Mouse (Mus musculus) intestine, embryonic 16.5 days (tissue): ENCODE measurements around the gene Fhit. TPM values are rescaled to one million over a fixed set of nuclear protein-coding genes. Genes with fewer than 3 reads are reported as not detected.

ENCODE experiments used
- ATAC-seq: fragments of 200-750 bp; cut with Nextera tagmentation; 2 replicates; pipeline ENCODE4 v1.8.0; 2017; ENCODE audit warnings: moderate TSS enrichment, moderate library complexity
- H3K27ac ChIP-seq: fragments of 300-500 bp; sonication (generic); 2 replicates; pipeline ENCODE4 v1.5.1; 2014; ENCODE audit warnings: mild to moderate bottlenecking, low read length
- H3K27me3 ChIP-seq: fragments of 300-500 bp; sonication (generic); replicated peaks from 2 replicates; pipeline ENCODE4 v1.6.1; 2014; ENCODE audit warnings: low read length, control low read depth, mixed read lengths; ENCODE audit not compliant: control insufficient read depth, insufficient read depth
- H3K36me3 ChIP-seq: fragments of 300-500 bp; sonication (generic); 2 replicates; pipeline ENCODE4 v1.6.1; 2014; ENCODE audit warnings: low read length, control low read depth; ENCODE audit not compliant: control insufficient read depth, insufficient read depth
- H3K4me1 ChIP-seq: fragments of 300-500 bp; sonication (generic); 2 replicates; pipeline ENCODE4 v1.6.1; 2014; ENCODE audit warnings: low read length, control low read depth, mixed read lengths; ENCODE audit not compliant: control insufficient read depth, insufficient read depth
- H3K4me2 ChIP-seq: fragments of 300-500 bp; sonication (generic); 2 replicates; pipeline ENCODE4 v1.6.1; 2014; ENCODE audit warnings: low read depth, low read length, control low read depth
- H3K4me3 ChIP-seq: fragments of 300-500 bp; sonication (generic); 2 replicates; pipeline ENCODE4 v1.5.1; 2014; ENCODE audit warnings: mild to moderate bottlenecking, low read length
- H3K9ac ChIP-seq: fragments of 300-500 bp; sonication (generic); 2 replicates; pipeline ENCODE4 v1.6.1; 2014; ENCODE audit warnings: low read depth, low read length
- H3K9me3 ChIP-seq: fragments of 300-500 bp; sonication (generic); 2 replicates; pipeline ENCODE4 v1.6.1; 2016; ENCODE audit warnings: low read length, control low read depth; ENCODE audit not compliant: control insufficient read depth
- WGBS: fragments of 180-500 bp; shearing (Covaris S2); extraction: QIAGEN DNeasy Blood & Tissue Kit; methylation state at CpG from one replicate; pipeline ENCODE4 v1.1.7; 2014; 5-methylcytosine and 5-hydroxymethylcytosine counted together
- polyA plus RNA-seq: library from polyadenylated mRNA; unstranded; fragments of >200 nt; fragmentation: Nextera tagmentation; extraction: Ambion mirVana; gene quantifications from 2 replicates; pipeline ENCODE4 v1.2.1, GENCODE M21; 2015

The Fhit gene
- polyA plus RNA-seq, 1 experiment from 2014 or later = 14.7 TPM

DNA sequence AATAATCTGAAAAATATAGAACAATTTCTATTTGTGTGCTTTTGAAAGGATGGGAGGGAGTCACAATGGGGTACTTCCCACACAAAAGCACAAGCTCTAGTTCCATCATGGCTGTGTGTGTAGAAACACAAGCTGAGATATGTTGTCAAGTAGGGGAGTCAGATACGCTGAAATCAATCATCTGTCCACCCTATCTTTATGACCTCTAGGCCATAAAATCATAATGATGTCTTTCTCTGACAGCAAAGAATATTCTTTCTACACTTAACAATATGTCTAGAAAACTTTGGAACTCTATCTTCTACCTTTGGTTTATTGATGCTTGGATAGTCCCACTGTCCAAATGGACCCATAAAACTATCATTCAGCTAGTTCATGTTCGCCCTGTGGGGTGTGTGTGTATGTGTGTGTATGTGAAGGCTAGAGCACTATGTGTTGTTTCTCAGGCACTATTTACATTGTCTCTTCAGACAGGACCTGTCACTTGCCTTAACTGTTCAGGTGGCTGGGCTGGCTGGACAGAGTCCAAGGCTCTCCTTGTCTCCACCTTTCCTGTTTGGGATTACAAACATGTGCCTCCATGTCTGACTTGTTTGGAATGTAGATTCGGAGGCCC is 592.8 kb downstream of the Fhit start:
- Histone ChIP-seq H3K9ac (no peak overlapping the region), H3K4me3 (no peak overlapping the region), H3K36me3 (no peaks in the 10 kb centered on the region), H3K9me3 (no peaks in the 10 kb centered on the region), H3K4me2 (no peak overlapping the region), H3K4me1 (no peaks in the 10 kb centered on the region), H3K27ac (peak overlapping the region; percentile 64), H3K27me3 (no peaks in the 10 kb centered on the region)
- WGBS = 58% methylated on average over 3 of the region's 3 CpGs
- peak; percentile 90 for ATAC-seq

- no peaks in the 10 kb centered on the region for H3K9me3 ChIP-seq
- H3K27me3 ChIP-seq = no peaks in the 10 kb centered on the region
- peak; percentile 72 for ATAC-seq
- H3K4me3 ChIP-seq = no peak overlapping the region
- H3K9ac ChIP-seq = no peak overlapping the region
- 64% methylated on average over 2 of the region's 2 CpGs for WGBS
- H3K27ac ChIP-seq = no peak overlapping the region
- H3K36me3 ChIP-seq = no peaks in the 10 kb centered on the region
- no peaks in the 10 kb centered on the region for H3K4me1 ChIP-seq
- H3K4me2 ChIP-seq = no peak overlapping the region
These were observed 594.1 kb downstream of the Fhit start for GRCm38 (mm10) chr14:10567771-10568170.

GRCm38 (mm10) chr14:10554755-10555154 is 607.1 kb downstream of the Fhit start:
- Histone ChIP-seq H3K36me3 (no peaks in the 10 kb centered on the region), H3K9me3 (no peaks in the 10 kb centered on the region), H3K27me3 (no peaks in the 10 kb centered on the region), H3K4me1 (no peaks in the 10 kb centered on the region), H3K4me2 (no peak overlapping the region), H3K4me3 (no peak overlapping the region), H3K9ac (no peak overlapping the region), H3K27ac (no peak overlapping the region)
- no peak for ATAC-seq
- 45% methylated on average over 6 of the region's 6 CpGs for WGBS

DNA sequence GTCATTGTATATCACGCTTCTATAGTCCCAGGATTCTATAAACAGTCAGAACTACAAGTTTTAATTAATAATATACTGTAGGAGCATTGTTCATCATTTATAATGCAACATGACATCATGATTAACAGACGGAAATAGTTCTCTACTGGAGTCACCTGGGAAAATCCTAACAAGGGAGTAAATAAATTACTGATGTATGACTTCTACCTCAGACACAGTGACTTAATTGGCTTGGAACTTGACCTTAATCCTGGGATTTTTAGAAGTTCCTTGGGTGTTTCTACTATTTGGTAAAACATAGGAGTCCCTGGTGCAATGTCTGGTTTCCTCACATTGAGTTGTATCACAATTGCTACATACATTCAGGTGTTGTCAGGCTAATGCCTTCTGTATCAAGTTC is 613.2 kb downstream of the Fhit start:
- Histone ChIP-seq H3K36me3 (no peaks in the 10 kb centered on the region), H3K4me3 (no peak overlapping the region), H3K9ac (no peak overlapping the region), H3K27me3 (no peaks in the 10 kb centered on the region), H3K9me3 (no peaks in the 10 kb centered on the region), H3K27ac (no peak overlapping the region), H3K4me1 (no peaks in the 10 kb centered on the region), H3K4me2 (no peak overlapping the region)
- no peak for ATAC-seq
- 81% methylated on average over 2 of the region's 2 CpGs for WGBS

GRCm38 (mm10) chr14:10545916-10546315 is 615.9 kb downstream of the Fhit start:
- no peak for ATAC-seq
- WGBS = 58% methylated on average over 3 of the region's 3 CpGs
- H3K4me1 ChIP-seq = no peaks in the 10 kb centered on the region
- H3K27me3 ChIP-seq = no peaks in the 10 kb centered on the region
- no peaks in the 10 kb centered on the region for H3K36me3 ChIP-seq
- no peak overlapping the region for H3K4me3 ChIP-seq
- H3K27ac ChIP-seq = no peak overlapping the region
- H3K9me3 ChIP-seq = no peaks in the 10 kb centered on the region
- no peak overlapping the region for H3K4me2 ChIP-seq
- H3K9ac ChIP-seq = no peak overlapping the region

DNA sequence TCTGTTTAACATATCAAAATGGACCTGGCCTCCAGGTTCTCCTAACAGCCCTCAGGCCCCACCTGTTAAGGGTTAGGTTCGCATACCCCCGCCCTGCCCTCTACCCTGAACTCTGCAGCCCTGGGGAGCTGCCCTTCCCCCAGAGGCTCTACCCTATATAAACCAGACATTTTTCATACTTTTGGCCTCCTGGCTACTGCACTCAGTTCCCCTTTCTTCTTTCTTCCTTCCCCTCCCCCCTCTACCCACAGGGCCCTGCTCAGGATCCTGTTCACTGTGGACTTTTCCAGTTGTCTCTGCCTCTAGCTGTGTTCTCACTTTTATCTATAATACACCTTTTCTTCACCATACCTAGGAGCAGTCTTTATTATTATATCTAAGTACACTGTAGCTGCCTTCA is 627.0 kb downstream of the Fhit start:
- H3K27me3 ChIP-seq = no peaks in the 10 kb centered on the region
- H3K4me3 ChIP-seq = no peak overlapping the region
- no peak overlapping the region for H3K9ac ChIP-seq
- no peak overlapping the region; the same call in 1 of the 2 replicates for H3K4me2 ChIP-seq
- H3K36me3 ChIP-seq = no peaks in the 10 kb centered on the region
- no peaks in the 10 kb centered on the region for H3K9me3 ChIP-seq
- ATAC-seq = no peak
- WGBS = 62% methylated on average over 2 of the region's 2 CpGs
- H3K4me1 ChIP-seq = no peaks in the 10 kb centered on the region
- no peak overlapping the region for H3K27ac ChIP-seq

GRCm38 (mm10) chr14:10531748-10532500 is 629.9 kb downstream of the Fhit start:
- H3K36me3 ChIP-seq = no peaks in the 10 kb centered on the region
- no peaks in the 10 kb centered on the region for H3K9me3 ChIP-seq
- no peaks in the 10 kb centered on the region for H3K27me3 ChIP-seq
- no peak overlapping the region for H3K4me2 ChIP-seq
- H3K27ac ChIP-seq = no peak overlapping the region
- no peak overlapping the region for H3K4me3 ChIP-seq
- 75% methylated on average over 8 of the region's 8 CpGs for WGBS
- ATAC-seq = no peak
- H3K4me1 ChIP-seq = no peaks in the 10 kb centered on the region
- H3K9ac ChIP-seq = no peak overlapping the region

DNA sequence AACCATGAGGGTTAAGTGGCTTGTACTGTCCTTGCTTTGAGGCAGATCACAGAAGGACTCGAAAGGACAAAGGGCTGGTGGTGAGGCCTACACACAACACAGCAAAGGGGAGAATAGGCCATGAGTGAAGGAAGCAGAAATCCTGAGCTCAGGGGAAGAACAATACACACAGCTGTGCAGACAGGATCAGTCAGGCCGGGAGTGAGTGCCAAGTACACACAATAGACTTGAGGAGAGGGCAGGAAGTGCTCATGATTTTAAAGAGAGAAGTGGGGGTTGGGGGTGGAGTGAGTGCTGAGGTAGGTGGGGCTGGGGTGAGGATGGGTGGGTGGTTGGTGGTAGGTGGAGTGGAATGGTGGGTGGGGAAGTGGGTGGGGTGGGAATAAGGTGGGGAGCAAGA is 635.0 kb downstream of the Fhit start:
- H3K4me2 ChIP-seq = no peak overlapping the region
- H3K9ac ChIP-seq = no peak overlapping the region
- no peaks in the 10 kb centered on the region for H3K27me3 ChIP-seq
- no peaks in the 10 kb centered on the region for H3K9me3 ChIP-seq
- H3K4me1 ChIP-seq = no peaks in the 10 kb centered on the region
- ATAC-seq = peak; percentile 33; the same call in 1 of the 2 replicates
- WGBS = 46% methylated on average over 2 of the region's 2 CpGs
- H3K27ac ChIP-seq = no peak overlapping the region
- no peaks in the 10 kb centered on the region for H3K36me3 ChIP-seq
- no peak overlapping the region for H3K4me3 ChIP-seq

- no peak overlapping the region for H3K27ac ChIP-seq
- no peaks in the 10 kb centered on the region for H3K9me3 ChIP-seq
- no peaks in the 10 kb centered on the region for H3K4me1 ChIP-seq
- no peak for ATAC-seq
- no peaks in the 10 kb centered on the region for H3K27me3 ChIP-seq
- no peak overlapping the region for H3K9ac ChIP-seq
- no peak overlapping the region for H3K4me3 ChIP-seq
- no peaks in the 10 kb centered on the region for H3K36me3 ChIP-seq
- H3K4me2 ChIP-seq = no peak overlapping the region
- 81% methylated on average over 4 of the region's 4 CpGs for WGBS
These were observed 636.0 kb downstream of the Fhit start for GRCm38 (mm10) chr14:10525786-10526185.
